Mouse (Mus musculus): ENCODE results near the gene Lrpprc. TPM values are rescaled to one million over a fixed set of nuclear protein-coding genes. Genes with fewer than 3 reads are reported as not detected.

Gene Lrpprc
- total and polyA plus RNA-seq, 3 experiments = 54.4 to 73.8 (median 65.9) TPM

GRCm38 (mm10) chr17:84688834-84689233 is 101.8 kb downstream of the Lrpprc start:
- no peak overlapping the region for H3K4me3 ChIP-seq (replicated peaks in 1 of 3; ENCODE audit: low read depth in 2 of 3, low read length in 2 of 3, poor library complexity in 1 of 3)
- no peak for DNase-seq (ENCODE audit: extremely low read depth)
- H3K9ac ChIP-seq (ENCODE audit: insufficient read depth, low read depth) = no peak overlapping the region
- no peak overlapping the region for H3K27ac ChIP-seq (ENCODE audit: insufficient read depth, low read depth)
- H3K4me2 ChIP-seq (ENCODE audit: insufficient read depth, low read depth, poor library complexity, severe bottlenecking) = no peak overlapping the region
- H3K27me3 ChIP-seq (replicated peaks) = no peaks in the 10 kb centered on the region
- in situ Hi-C loops (cut with MboI; ENCODE audit: low pct_ligation_motif_present, low pct_unique_long_range_greater_than_20kb, low sequenced_read_pairs) = no loop called here
- no peaks in the 10 kb centered on the region for H3K79me2 ChIP-seq (replicated peaks; ENCODE audit: control insufficient read depth, extremely low read depth, insufficient read depth, poor library complexity, severe bottlenecking)
- dilution Hi-C loops (cut with MboI; ENCODE audit: extremely low pct_ligation_motif_present, extremely low pct_unique_long_range_greater_than_20kb, low sequenced_read_pairs) = no loop called here
- no peaks in the 10 kb centered on the region for H3K9me3 ChIP-seq (replicated peaks; ENCODE audit: low read length)
- H3K4me1 ChIP-seq (ENCODE audit: control insufficient read depth in 1 of 2, insufficient read depth in 2 of 2) = 0 out of 4 replicates have a peak, but pooled peaks cover 3 to 5% of the 10 kb centered on the region in 2 experiments
- no peaks in the 10 kb centered on the region for H3K36me3 ChIP-seq (replicated peaks in 1 of 2; ENCODE audit: control insufficient read depth in 1 of 2, insufficient read depth in 1 of 2, low read length in 1 of 2)
- TF ChIP-seq ETS1 (conservative IDR thresholded peaks at IDR 0.05; ENCODE audit: low read depth, low read length) = no peak
- no peak for TF ChIP-seq UBTF (IDR thresholded peaks at IDR 0.05; ENCODE audit: low read depth, low read length)
- no peak for TF ChIP-seq IRF4 (IDR thresholded peaks at IDR 0.05; ENCODE audit: low read depth, low read length)
- TF ChIP-seq PAX5 (IDR thresholded peaks at IDR 0.05; ENCODE audit: low read length) = no peak
- TF ChIP-seq POLR2A (IDR thresholded peaks at IDR 0.05; ENCODE audit: low read depth, low read length) = no peak
- no peak for TF ChIP-seq CHD2 (IDR thresholded peaks at IDR 0.05; ENCODE audit: low read length)

- H3K36me3 ChIP-seq (replicated peaks in 1 of 2; ENCODE audit: control insufficient read depth in 1 of 2, insufficient read depth in 1 of 2, low read length in 1 of 2) = no peaks in the 10 kb centered on the region
- dilution Hi-C loops (cut with MboI; ENCODE audit: extremely low pct_ligation_motif_present, extremely low pct_unique_long_range_greater_than_20kb, low sequenced_read_pairs) (no loop called here), in situ Hi-C loops (cut with MboI; ENCODE audit: low pct_ligation_motif_present, low pct_unique_long_range_greater_than_20kb, low sequenced_read_pairs) (no loop called here)
- H3K4me3 ChIP-seq (replicated peaks in 1 of 3; ENCODE audit: low read depth in 2 of 3, low read length in 2 of 3, poor library complexity in 1 of 3) = no peak overlapping the region
- H3K4me1 ChIP-seq (ENCODE audit: control insufficient read depth in 1 of 2, insufficient read depth in 2 of 2) = 0 out of 4 replicates have a peak, but pooled peaks cover 3 to 5% of the 10 kb centered on the region in 2 experiments
- TF ChIP-seq GABPA (IDR thresholded peaks at IDR 0.05; ENCODE audit: insufficient replicate concordance, low read depth, low read length) (no peak), JUN (IDR thresholded peaks at IDR 0.05; ENCODE audit: insufficient read depth, low read depth, low read length) (no peak), CHD2 (IDR thresholded peaks at IDR 0.05; ENCODE audit: low read length) (no peak), MXI1 (IDR thresholded peaks at IDR 0.05; ENCODE audit: low read depth, low read length) (no peak), ZKSCAN1 (IDR thresholded peaks at IDR 0.05; ENCODE audit: borderline replicate concordance, low read depth, low read length) (no peak), HCFC1 (IDR thresholded peaks at IDR 0.05; ENCODE audit: low read depth, low read length) (no peak), E2F4 (IDR thresholded peaks at IDR 0.05; ENCODE audit: insufficient replicate concordance, low read depth, low read length) (no peak), USF2 (conservative IDR thresholded peaks at IDR 0.05; ENCODE audit: low read depth, low read length) (no peak), USF1 (IDR thresholded peaks at IDR 0.05; ENCODE audit: low read depth, low read length) (no peak), UBTF (IDR thresholded peaks at IDR 0.05; ENCODE audit: low read depth, low read length) (no peak), ZNF384 (IDR thresholded peaks at IDR 0.05; ENCODE audit: low read depth, low read length) (no peak), POLR2A (IDR thresholded peaks at IDR 0.05; ENCODE audit: low read depth, low read length) (no peak), MAX (IDR thresholded peaks at IDR 0.05; ENCODE audit: low read length) (no peak)
- DNase-seq (ENCODE audit: extremely low read depth) = no peak
- no peak overlapping the region for H3K27ac ChIP-seq (ENCODE audit: insufficient read depth, low read depth)
- no peak overlapping the region for H3K9ac ChIP-seq (ENCODE audit: insufficient read depth, low read depth)
- H3K79me2 ChIP-seq (replicated peaks; ENCODE audit: control insufficient read depth, extremely low read depth, insufficient read depth, poor library complexity, severe bottlenecking) = no peaks in the 10 kb centered on the region
- H3K9me3 ChIP-seq (replicated peaks; ENCODE audit: low read length) = no peaks in the 10 kb centered on the region
- no peaks in the 10 kb centered on the region for H3K27me3 ChIP-seq (replicated peaks)
- no peak overlapping the region for H3K4me2 ChIP-seq (ENCODE audit: insufficient read depth, low read depth, poor library complexity, severe bottlenecking)
These were observed 102.6 kb downstream of the Lrpprc start for GRCm38 (mm10) chr17:84687994-84688393.

All from CH12.LX (cell line).